Mouse (Mus musculus) large intestine, adult 2 months (tissue): Measurements from ENCODE around the gene Stfa3. TPM values are rescaled to one million over a fixed set of nuclear protein-coding genes. Genes with fewer than 3 reads are reported as not detected.

Experiments used
- polyA plus RNA-seq: library from polyadenylated mRNA; depleted of rRNA; stranded (reverse); fragments of >200 nt; gene quantifications from 2 replicates; pipeline ENCODE4 v1.2.3, GENCODE M21; 2012; rRNA removed

Stfa3 gene
- polyA plus RNA-seq, 1 experiment, result not detected

Other genes with a start within 250 kb of the Stfa3 start
- not detected in 2 replicates for gene Gm5416, start 245.0 kb downstream of the Stfa3 start, polyA plus RNA-seq
- gene 2010005H15Rik, start 233.9 kb downstream of the Stfa3 start, polyA plus RNA-seq, result 0.40 and 1.1 TPM in 2 replicates
- not detected in 2 replicates for gene Stfa1, start 178.4 kb downstream of the Stfa3 start, polyA plus RNA-seq
- not detected in 2 replicates for gene BC117090, start 121.1 kb downstream of the Stfa3 start, polyA plus RNA-seq
- not detected in 2 replicates for gene BC100530, start 87.6 kb downstream of the Stfa3 start, polyA plus RNA-seq
- gene Stfa2, start 46.9 kb downstream of the Stfa3 start, polyA plus RNA-seq, result not detected in 2 replicates
- 0.03 and 0.04 TPM in 2 replicates for gene Casr, start 106.7 kb upstream of the Stfa3 start, polyA plus RNA-seq
- gene Cd86, start 210.7 kb upstream of the Stfa3 start, polyA plus RNA-seq, result 1.7 and 2.5 TPM in 2 replicates
- 4.4 and 7.4 TPM in 2 replicates for gene Ildr1, start 238.6 kb upstream of the Stfa3 start, polyA plus RNA-seq